Comparison of ENCODE assay signal across 21 mouse cellular contexts in the genomic region with DNA sequence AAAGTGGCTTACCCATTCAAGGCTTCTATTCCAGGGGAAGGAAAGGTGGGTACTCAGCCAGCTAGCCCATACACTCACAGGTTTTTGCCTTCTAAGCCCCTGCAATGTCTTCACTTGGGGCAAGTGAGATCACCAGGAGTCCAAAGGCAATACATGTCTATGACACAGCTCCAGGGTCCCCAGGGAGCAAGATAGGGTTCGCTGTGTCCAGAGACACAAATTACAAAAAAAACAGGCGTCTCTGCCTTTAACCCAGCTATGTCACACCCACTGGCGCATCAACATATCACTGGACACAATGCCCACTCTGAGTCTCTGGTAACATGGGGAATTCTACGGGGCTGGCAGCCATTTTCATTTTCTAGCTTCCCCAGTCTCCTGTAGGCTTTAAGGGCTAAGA. TPM values are rescaled to one million over a fixed set of nuclear protein-coding genes. Genes with fewer than 3 reads are reported as not detected.
A peak's percentile ranks its signal among the peaks of the same experiment; 100 is the strongest.
DNase-seq lines count a peak whose midpoint lies in the region; ATAC-seq and TF ChIP-seq lines count a peak whose summit lies in the region.
"Had no signal": no experiment of that assay in that cellular context is flagged by ENCODE, and none has a peak within 500 bp of the region (broad histone marks: within the 10 kb centered on the region; RNA-seq: fewer than 3 reads in every experiment).

No protein-coding gene starts in this region.

- H3K27ac ChIP-seq in heart, postnatal 0 days (ENCODE audit: low read depth): no peak overlapping the region
- no peak overlapping the region for H3K27ac ChIP-seq in heart, embryonic 12.5 days (ENCODE audit: poor library complexity, severe bottlenecking)
- H3K27ac ChIP-seq in liver, embryonic 13.5 days: no peak overlapping the region
- H3K27ac ChIP-seq in liver, embryonic 12.5 days: no peak overlapping the region
- H3K27ac ChIP-seq in spleen, adult 2 months (ENCODE audit: insufficient read depth, low read length): peak overlapping the region; percentile 40; the same call in 1 of the 2 replicates
- H3K27ac ChIP-seq: embryonic facial prominence, embryonic 12.5 days; hindbrain, postnatal 0 days; kidney, postnatal 0 days; lung, embryonic 15.5 days; midbrain, embryonic 13.5 days; stomach, embryonic 15.5 days had no signal

- WGBS in heart, postnatal 0 days: 82% methylated on average over 4 of the region's 4 CpGs
- 79% methylated on average over 4 of the region's 4 CpGs for WGBS in heart, embryonic 12.5 days
- 72% methylated on average over 4 of the region's 4 CpGs for WGBS in liver, embryonic 13.5 days (ENCODE audit: insufficient replicate concordance)
- WGBS in liver, embryonic 12.5 days (ENCODE audit: insufficient replicate concordance): 80% methylated on average over 4 of the region's 4 CpGs
- WGBS in spleen, adult 2 months: 88% methylated on average over 4 of the region's 4 CpGs

- peaks cover 16% of the 10 kb centered on the region for H3K27me3 ChIP-seq in heart, postnatal 0 days (ENCODE audit: control insufficient read depth, insufficient read depth, low read length)
- H3K27me3 ChIP-seq in heart, embryonic 12.5 days (replicated peaks): peaks cover 74% of the 10 kb centered on the region
- H3K27me3 ChIP-seq in liver, embryonic 13.5 days: peaks cover 43% of the 10 kb centered on the region
- peaks cover 50% of the 10 kb centered on the region for H3K27me3 ChIP-seq in liver, embryonic 12.5 days (replicated peaks)
- peaks cover 5% of the 10 kb centered on the region; the same call in 1 of the 2 replicates for H3K27me3 ChIP-seq in spleen, adult 2 months (ENCODE audit: control insufficient read depth, insufficient read depth, low read length)

- no peak for TF ChIP-seq POLR2A in spleen, adult 2 months (IDR thresholded peaks at IDR 0.05; ENCODE audit: low read depth, low read length)

- DNase-seq in heart, postnatal 0 days (ENCODE audit: low spot score): no peak
- DNase-seq in liver, embryonic 13.5 days: no peak
- DNase-seq in spleen, adult 2 months (ENCODE audit: low read depth in 1 of 2, low spot score in 2 of 2): no peak
- DNase-seq in spleen, adult 12 weeks (ENCODE audit: low spot score): no peak
- DNase-seq in cerebellum, postnatal 36 days: no peak
- DNase-seq: adrenal gland, postnatal 36 days; cerebellum, adult 11-12 months; cerebellum, postnatal 10 days; forebrain, postnatal 0 days; gastrocnemius, postnatal 36 days; kidney, adult 11 months; right cerebral cortex, postnatal 14 days; thymus, postnatal 25 days had no signal

- no peaks in the 10 kb centered on the region for H3K36me3 ChIP-seq in heart, postnatal 0 days (replicated peaks; ENCODE audit: control insufficient read depth, insufficient read depth, low read length)
- H3K36me3 ChIP-seq in heart, embryonic 12.5 days: no peaks in the 10 kb centered on the region
- H3K36me3 ChIP-seq in liver, embryonic 13.5 days: no peaks in the 10 kb centered on the region
- H3K36me3 ChIP-seq in liver, embryonic 12.5 days: no peaks in the 10 kb centered on the region
- no peaks in the 10 kb centered on the region for H3K36me3 ChIP-seq in spleen, adult 2 months (ENCODE audit: control insufficient read depth, insufficient read depth, low read length)
- H3K36me3 ChIP-seq: embryonic facial prominence, embryonic 12.5 days; lung, embryonic 15.5 days; midbrain, embryonic 13.5 days; stomach, embryonic 15.5 days had no signal

- TF ChIP-seq CTCF in heart, postnatal 0 days (IDR thresholded peaks at IDR 0.05; ENCODE audit: low read depth): no peak
- TF ChIP-seq CTCF in spleen, adult 2 months (IDR thresholded peaks at IDR 0.05; ENCODE audit: extremely low read depth, insufficient read depth, insufficient read length, insufficient replicate concordance): no peak

- H3K9me3 ChIP-seq in heart, postnatal 0 days (replicated peaks; ENCODE audit: control insufficient read depth, low read length): no peaks in the 10 kb centered on the region
- no peaks in the 10 kb centered on the region for H3K9me3 ChIP-seq in heart, embryonic 12.5 days (replicated peaks)
- H3K9me3 ChIP-seq in liver, embryonic 13.5 days (replicated peaks): no peaks in the 10 kb centered on the region
- no peaks in the 10 kb centered on the region for H3K9me3 ChIP-seq in liver, embryonic 12.5 days (replicated peaks)
- H3K9me3 ChIP-seq: embryonic facial prominence, embryonic 12.5 days; lung, embryonic 15.5 days; midbrain, embryonic 13.5 days; stomach, embryonic 15.5 days had no signal

- no peaks in the 10 kb centered on the region for H3K4me1 ChIP-seq in heart, postnatal 0 days (ENCODE audit: control insufficient read depth, insufficient read depth)
- peaks cover 6% of the 10 kb centered on the region for H3K4me1 ChIP-seq in heart, embryonic 12.5 days (replicated peaks)
- H3K4me1 ChIP-seq in liver, embryonic 13.5 days (replicated peaks): peaks cover 23% of the 10 kb centered on the region
- peaks cover 16% of the 10 kb centered on the region for H3K4me1 ChIP-seq in liver, embryonic 12.5 days
- peaks cover 3% of the 10 kb centered on the region; the same call in 1 of the 2 replicates for H3K4me1 ChIP-seq in spleen, adult 2 months (ENCODE audit: control insufficient read depth, insufficient read depth, insufficient read length)

- ATAC-seq in heart, postnatal 0 days (ENCODE audit: insufficient read depth, low read depth): no peak
- no peak for ATAC-seq in heart, embryonic 12.5 days (ENCODE audit: insufficient number of reproducible peaks, low FRiP score)
- no peak for ATAC-seq in liver, embryonic 13.5 days (ENCODE audit: low read depth)
- no peak for ATAC-seq in liver, embryonic 12.5 days
- ATAC-seq: forebrain, postnatal 0 days; hindbrain, postnatal 0 days; midbrain, embryonic 13.5 days had no signal

- H3K4me3 ChIP-seq in heart, postnatal 0 days (ENCODE audit: low read depth, low read length): no peak overlapping the region
- no peak overlapping the region for H3K4me3 ChIP-seq in heart, embryonic 12.5 days
- no peak overlapping the region for H3K4me3 ChIP-seq in liver, embryonic 13.5 days (replicated peaks)
- H3K4me3 ChIP-seq in liver, embryonic 12.5 days: no peak overlapping the region
- H3K4me3 ChIP-seq in spleen, adult 2 months (ENCODE audit: extremely low read depth, insufficient read depth, insufficient read length): 0 out of 2 replicates have a peak overlapping the region, but pooled peaks have one; percentile 9
- H3K4me3 ChIP-seq: embryonic facial prominence, embryonic 12.5 days; lung, embryonic 15.5 days; midbrain, embryonic 13.5 days; stomach, embryonic 15.5 days had no signal

- TF ChIP-seq EP300 in heart, postnatal 0 days (IDR thresholded peaks at IDR 0.05; ENCODE audit: low read depth): no peak

- 0 out of 2 replicates have a peak overlapping the region, but pooled peaks have one; percentile 20 for H3K4me2 ChIP-seq in heart, postnatal 0 days (ENCODE audit: low read depth, low read length)
- no peak overlapping the region for H3K4me2 ChIP-seq in heart, embryonic 12.5 days
- H3K4me2 ChIP-seq in liver, embryonic 13.5 days: 0 out of 2 replicates have a peak overlapping the region, but pooled peaks have one; percentile 91
- H3K4me2 ChIP-seq in liver, embryonic 12.5 days: no peak overlapping the region
- H3K4me2 ChIP-seq: embryonic facial prominence, embryonic 12.5 days; lung, embryonic 15.5 days; midbrain, embryonic 13.5 days; stomach, embryonic 15.5 days had no signal

- no peak overlapping the region for H3K9ac ChIP-seq in heart, postnatal 0 days (replicated peaks; ENCODE audit: low read depth, low read length)
- no peak overlapping the region for H3K9ac ChIP-seq in heart, embryonic 12.5 days
- H3K9ac ChIP-seq in liver, embryonic 13.5 days: no peak overlapping the region
- H3K9ac ChIP-seq in liver, embryonic 12.5 days: no peak overlapping the region
- H3K9ac ChIP-seq: embryonic facial prominence, embryonic 12.5 days; forebrain, postnatal 0 days; lung, embryonic 15.5 days; midbrain, embryonic 13.5 days; stomach, embryonic 15.5 days had no signal

RNA-seq across cellular contexts. Expression of gene Adap2, which starts 2.1 kb away (rescaled TPM):
- 17.0 and 20.0 TPM in 2 replicates for total RNA-seq in heart, postnatal 0 days (2014; rRNA removed; ENCODE audit: low replicate concordance)
- 2.1 and 3.0 TPM in 2 replicates for polyA plus RNA-seq in heart, postnatal 0 days (2015; fragmentation: Nextera tagmentation; extraction: Ambion mirVana)
- 0.51 and 0.92 TPM in 2 replicates for polyA plus RNA-seq in heart, embryonic 12.5 days (2016; fragmentation: Nextera tagmentation; extraction: Ambion mirVana)
- polyA plus RNA-seq in liver, embryonic 13.5 days (2015; fragmentation: Nextera tagmentation; extraction: Ambion mirVana): 3.7 and 4.0 TPM in 2 replicates
- polyA plus RNA-seq in liver, embryonic 12.5 days (2016; fragmentation: Nextera tagmentation; extraction: Ambion mirVana): 2.7 and 2.8 TPM in 2 replicates
- 12.6 and 16.4 TPM in 2 replicates for polyA plus RNA-seq in spleen, adult 2 months (2012; rRNA removed)

RNA-seq across cellular contexts. Expression of gene Tefm, which starts 14.0 kb away (rescaled TPM):
- 32.4 and 40.3 TPM in 2 replicates for total RNA-seq in heart, postnatal 0 days (2014; rRNA removed; ENCODE audit: low replicate concordance)
- polyA plus RNA-seq in heart, postnatal 0 days (2015; fragmentation: Nextera tagmentation; extraction: Ambion mirVana): 37.6 and 39.9 TPM in 2 replicates
- 27.0 and 27.2 TPM in 2 replicates for polyA plus RNA-seq in heart, embryonic 12.5 days (2016; fragmentation: Nextera tagmentation; extraction: Ambion mirVana)
- 17.7 and 20.5 TPM in 2 replicates for polyA plus RNA-seq in liver, embryonic 13.5 days (2015; fragmentation: Nextera tagmentation; extraction: Ambion mirVana)
- polyA plus RNA-seq in liver, embryonic 12.5 days (2016; fragmentation: Nextera tagmentation; extraction: Ambion mirVana): 18.2 and 22.4 TPM in 2 replicates
- 1.9 and 2.2 TPM in 2 replicates for polyA plus RNA-seq in spleen, adult 2 months (2012; rRNA removed)

RNA-seq across cellular contexts. Expression of gene Rnf135, which starts 27.7 kb away (rescaled TPM):
- total RNA-seq in heart, postnatal 0 days (2014; rRNA removed; ENCODE audit: low replicate concordance): 6.2 and 10.2 TPM in 2 replicates
- polyA plus RNA-seq in heart, postnatal 0 days (2015; fragmentation: Nextera tagmentation; extraction: Ambion mirVana): 11.7 and 12.9 TPM in 2 replicates
- polyA plus RNA-seq in heart, embryonic 12.5 days (2016; fragmentation: Nextera tagmentation; extraction: Ambion mirVana): 9.4 and 10.5 TPM in 2 replicates
- polyA plus RNA-seq in liver, embryonic 13.5 days (2015; fragmentation: Nextera tagmentation; extraction: Ambion mirVana): 4.3 and 5.3 TPM in 2 replicates
- 4.2 and 5.0 TPM in 2 replicates for polyA plus RNA-seq in liver, embryonic 12.5 days (2016; fragmentation: Nextera tagmentation; extraction: Ambion mirVana)
- polyA plus RNA-seq in spleen, adult 2 months (2012; rRNA removed): 7.3 and 10.0 TPM in 2 replicates

RNA-seq across cellular contexts. Expression of gene Rhot1, which starts 52.9 kb away (rescaled TPM):
- 77.3 and 89.3 TPM in 2 replicates for total RNA-seq in heart, postnatal 0 days (2014; rRNA removed; ENCODE audit: low replicate concordance)
- 48.8 and 53.8 TPM in 2 replicates for polyA plus RNA-seq in heart, postnatal 0 days (2015; fragmentation: Nextera tagmentation; extraction: Ambion mirVana)
- polyA plus RNA-seq in heart, embryonic 12.5 days (2016; fragmentation: Nextera tagmentation; extraction: Ambion mirVana): 64.3 and 68.0 TPM in 2 replicates
- 23.9 and 29.9 TPM in 2 replicates for polyA plus RNA-seq in liver, embryonic 13.5 days (2015; fragmentation: Nextera tagmentation; extraction: Ambion mirVana)
- 36.7 and 36.9 TPM in 2 replicates for polyA plus RNA-seq in liver, embryonic 12.5 days (2016; fragmentation: Nextera tagmentation; extraction: Ambion mirVana)
- polyA plus RNA-seq in spleen, adult 2 months (2012; rRNA removed): 4.0 and 5.4 TPM in 2 replicates

Comparison
In these comparisons a context has a peak if more than half of its experiments do, and no peak if none do; other contexts are left out.
1. H3K4me2 ChIP-seq: peak in heart, postnatal 0 days (single experiment) and liver, embryonic 13.5 days (single experiment); none in heart, embryonic 12.5 days (single experiment) and liver, embryonic 12.5 days (single experiment).